Mouse (Mus musculus): ENCODE results near the gene Rhov.
A peak's percentile ranks its signal among the peaks of the same experiment; 100 is the strongest.

- TF ChIP-seq CTCF (IDR thresholded peaks at IDR 0.05; ENCODE audit: control insufficient read depth, insufficient read depth, insufficient read length) (peak; percentile 57), USF1 (IDR thresholded peaks at IDR 0.05; ENCODE audit: low read depth) (no peak), FOSL1 (IDR thresholded peaks at IDR 0.05; ENCODE audit: insufficient read depth, low read length, poor library complexity, severe bottlenecking) (no peak)
These were observed at the start of gene Rhov for GRCm38 (mm10) chr2:119270643-119271331.
